Mouse (Mus musculus): ENCODE measurements around the gene Sh2d3c. TPM values are rescaled to one million over a fixed set of nuclear protein-coding genes. Genes with fewer than 3 reads are reported as not detected.

Sh2d3c gene
- polyA plus RNA-seq, 1 experiment from 2014 or later: 37.6 TPM

- 6% methylated on average over 55 of the region's 58 CpGs for WGBS
- Histone ChIP-seq H3K4me3 (ENCODE audit: low read depth, low read length) (peak overlapping the region; percentile 42), H3K27me3 (ENCODE audit: insufficient read depth, low read length) (peaks cover 21% of the 10 kb centered on the region), H3K9me3 (ENCODE audit: low read depth, low read length) (no peaks in the 10 kb centered on the region), H3K4me2 (peak overlapping the region; percentile 76), H3K36me3 (ENCODE audit: insufficient read depth) (peaks cover 33% of the 10 kb centered on the region), H3K27ac (ENCODE audit: low read depth) (no peak overlapping the region), H3K4me1 (ENCODE audit: insufficient read depth) (no peaks in the 10 kb centered on the region), H3K9ac (peak overlapping the region; percentile 48)
- DNase-seq (peak; percentile 53), ATAC-seq (ENCODE audit: insufficient read depth) (peak; percentile 55)
- no peak for TF ChIP-seq CTCF (IDR thresholded peaks at IDR 0.05; ENCODE audit: low read depth)
Observed at GRCm38 (mm10) chr2:32741273-32742172, 20.7 kb downstream of the Sh2d3c start.

GRCm38 (mm10) chr2:32742173-32742531 lies 21.3 kb downstream of the Sh2d3c start:
- no peaks in the 10 kb centered on the region for H3K4me1 ChIP-seq (ENCODE audit: insufficient read depth)
- peak; percentile 31 for DNase-seq
- H3K27me3 ChIP-seq (ENCODE audit: insufficient read depth, low read length): peaks cover 21% of the 10 kb centered on the region
- no peak overlapping the region for H3K27ac ChIP-seq (ENCODE audit: low read depth)
- H3K9ac ChIP-seq: no peak overlapping the region
- WGBS: 13% methylated on average over 18 of the region's 18 CpGs
- H3K4me2 ChIP-seq: peak overlapping the region; percentile 76
- peaks cover 40% of the 10 kb centered on the region for H3K36me3 ChIP-seq (ENCODE audit: insufficient read depth)
- no peak for TF ChIP-seq CTCF (IDR thresholded peaks at IDR 0.05; ENCODE audit: low read depth)
- no peak; the same call in 1 of the 2 replicates for ATAC-seq (ENCODE audit: insufficient read depth)
- no peaks in the 10 kb centered on the region for H3K9me3 ChIP-seq (ENCODE audit: low read depth, low read length)
- H3K4me3 ChIP-seq (ENCODE audit: low read depth, low read length): peak overlapping the region; percentile 42; the same call in 1 of the 2 replicates

GRCm38 (mm10) chr2:32744272-32744982 lies 23.6 kb downstream of the Sh2d3c start:
- Histone ChIP-seq H3K9ac (no peak overlapping the region), H3K4me1 (ENCODE audit: insufficient read depth) (no peaks in the 10 kb centered on the region), H3K27me3 (ENCODE audit: insufficient read depth, low read length) (peaks cover 21% of the 10 kb centered on the region), H3K4me2 (no peak overlapping the region), H3K27ac (ENCODE audit: low read depth) (no peak overlapping the region), H3K9me3 (ENCODE audit: low read depth, low read length) (no peaks in the 10 kb centered on the region), H3K4me3 (ENCODE audit: low read depth, low read length) (no peak overlapping the region), H3K36me3 (ENCODE audit: insufficient read depth) (peaks cover 50% of the 10 kb centered on the region)
- WGBS: 66% methylated on average over 15 of the region's 15 CpGs
- ATAC-seq (ENCODE audit: insufficient read depth) (no peak), DNase-seq (peak; percentile 44)
- no peak for TF ChIP-seq CTCF (IDR thresholded peaks at IDR 0.05; ENCODE audit: low read depth)

GRCm38 (mm10) chr2:32749082-32749481 lies 28.2 kb downstream of the Sh2d3c start:
- no peak overlapping the region for H3K4me2 ChIP-seq
- WGBS: 74% methylated on average over 16 of the region's 16 CpGs
- H3K27me3 ChIP-seq (ENCODE audit: insufficient read depth, low read length): no peaks in the 10 kb centered on the region
- no peaks in the 10 kb centered on the region for H3K9me3 ChIP-seq (ENCODE audit: low read depth, low read length)
- DNase-seq: no peak
- H3K36me3 ChIP-seq (ENCODE audit: insufficient read depth): peaks cover 75% of the 10 kb centered on the region
- H3K4me3 ChIP-seq (ENCODE audit: low read depth, low read length): no peak overlapping the region
- no peak for TF ChIP-seq CTCF (IDR thresholded peaks at IDR 0.05; ENCODE audit: low read depth)
- no peaks in the 10 kb centered on the region for H3K4me1 ChIP-seq (ENCODE audit: insufficient read depth)
- no peak overlapping the region for H3K27ac ChIP-seq (ENCODE audit: low read depth)
- H3K9ac ChIP-seq: no peak overlapping the region
- no peak for ATAC-seq (ENCODE audit: insufficient read depth)

GRCm38 (mm10) chr2:32750199-32750598 lies 29.3 kb downstream of the Sh2d3c start:
- no peaks in the 10 kb centered on the region for H3K27me3 ChIP-seq (ENCODE audit: insufficient read depth, low read length)
- no peak overlapping the region for H3K27ac ChIP-seq (ENCODE audit: low read depth)
- no peaks in the 10 kb centered on the region for H3K4me1 ChIP-seq (ENCODE audit: insufficient read depth)
- no peak overlapping the region for H3K4me3 ChIP-seq (ENCODE audit: low read depth, low read length)
- H3K4me2 ChIP-seq: no peak overlapping the region
- H3K9ac ChIP-seq: no peak overlapping the region
- WGBS: 66% methylated on average over 7 of the region's 7 CpGs
- no peaks in the 10 kb centered on the region for H3K9me3 ChIP-seq (ENCODE audit: low read depth, low read length)
- ATAC-seq (ENCODE audit: insufficient read depth) (no peak), DNase-seq (no peak)
- peaks cover 75% of the 10 kb centered on the region; the same call in 1 of the 2 replicates for H3K36me3 ChIP-seq (ENCODE audit: insufficient read depth)
- peak; percentile 26; the same call in 1 of the 2 replicates for TF ChIP-seq CTCF (IDR thresholded peaks at IDR 0.05; ENCODE audit: low read depth)

- Histone ChIP-seq H3K4me2 (peak overlapping the region; percentile 60), H3K9me3 (ENCODE audit: low read depth, low read length) (no peaks in the 10 kb centered on the region), H3K27ac (ENCODE audit: low read depth) (no peak overlapping the region), H3K4me3 (ENCODE audit: low read depth, low read length) (peak overlapping the region; percentile 34), H3K27me3 (ENCODE audit: insufficient read depth, low read length) (no peaks in the 10 kb centered on the region), H3K9ac (peak overlapping the region; percentile 44), H3K4me1 (ENCODE audit: insufficient read depth) (no peaks in the 10 kb centered on the region), H3K36me3 (ENCODE audit: insufficient read depth) (peaks cover 67% of the 10 kb centered on the region; the same call in 1 of the 2 replicates)
- ATAC-seq (ENCODE audit: insufficient read depth): peak; percentile 91
- peak; percentile 75 for DNase-seq
- TF ChIP-seq CTCF (IDR thresholded peaks at IDR 0.05; ENCODE audit: low read depth): no peak
- 15% methylated on average over 31 of the region's 31 CpGs for WGBS
Observed at GRCm38 (mm10) chr2:32750887-32751664, 30.2 kb downstream of the Sh2d3c start.
